Mouse (Mus musculus) CH12.LX (cell line): ENCODE data around the gene Tead2. TPM values are rescaled to one million over a fixed set of nuclear protein-coding genes. Genes with fewer than 3 reads are reported as not detected.

ENCODE experiments used
- DNase-seq: peaks from one replicate; pipeline ENCODE4 v3.0.0-alpha.2; 2013; ENCODE audit errors: extremely low read depth
- H3K27ac ChIP-seq: 2 replicates; pipeline ENCODE4 v1.5.1; 2012; ENCODE audit warnings: low read depth, mild to moderate bottlenecking, control low read depth, moderate library complexity; ENCODE audit not compliant: insufficient read depth
- H3K27me3 ChIP-seq: replicated peaks from 2 replicates; pipeline ENCODE3; 2012; ENCODE audit warnings: inconsistent platforms
- H3K36me3 ChIP-seq, 2 experiments: replicated peaks in 1 of 2; 2 replicates each; pipeline versions ENCODE3 to v1.6.1; 2012; ENCODE audit warnings: inconsistent platforms in 1 of 2, low read length in 1 of 2, mild to moderate bottlenecking in 1 of 2, mixed read lengths in 1 of 2, moderate library complexity in 1 of 2; ENCODE audit not compliant: control insufficient read depth in 1 of 2, insufficient read depth in 1 of 2
- H3K4me1 ChIP-seq, 2 experiments: 2 replicates each; pipeline ENCODE4 v1.6.1; 2012; ENCODE audit warnings: inconsistent platforms in 1 of 2, moderate library complexity in 1 of 2; ENCODE audit not compliant: insufficient read depth in 2 of 2, control insufficient read depth in 1 of 2
- H3K4me2 ChIP-seq: 2 replicates; pipeline ENCODE4 v1.6.1; 2012; ENCODE audit warnings: low read depth, mild to moderate bottlenecking, control low read depth; ENCODE audit not compliant: poor library complexity, insufficient read depth, severe bottlenecking
- H3K4me3 ChIP-seq, 3 experiments: fragments of 150-350 bp in 1 of 3; sonication (generic) in 1 of 3; replicated peaks in 1 of 3; 2 replicates each; pipeline versions ENCODE3 to v1.5.1; 2011 to 2012; ENCODE audit warnings: low read depth in 2 of 3, low read length in 2 of 3, mild to moderate bottlenecking in 2 of 3, moderate library complexity in 2 of 3, control low read depth in 1 of 3, improper control_type of control experiment in 1 of 3, inconsistent platforms in 1 of 3, mixed read lengths in 1 of 3; ENCODE audit not compliant: poor library complexity in 1 of 3
- H3K79me2 ChIP-seq: replicated peaks from 2 replicates; pipeline ENCODE4 v1.6.1; 2012; ENCODE audit warnings: mild to moderate bottlenecking, moderate library complexity; ENCODE audit not compliant: control insufficient read depth, poor library complexity, insufficient read depth, severe bottlenecking; ENCODE audit errors: extremely low read depth
- H3K9ac ChIP-seq: 2 replicates; pipeline ENCODE4 v1.6.1; 2012; ENCODE audit warnings: low read depth, mild to moderate bottlenecking, control low read depth, moderate library complexity; ENCODE audit not compliant: insufficient read depth
- H3K9me3 ChIP-seq: replicated peaks from 2 replicates; pipeline ENCODE3; 2012; ENCODE audit warnings: low read length, inconsistent platforms, mixed read lengths
- BHLHE40 ChIP-seq: IDR thresholded peaks from 2 replicates; pipeline ENCODE4 v1.6.1; 2011; ENCODE audit warnings: mild to moderate bottlenecking, low read depth, low read length, improper control_type of control experiment
- CHD1 ChIP-seq: IDR thresholded peaks from 2 replicates; pipeline ENCODE4 v1.6.1; 2012; ENCODE audit warnings: low read depth, low read length, improper control_type of control experiment, inconsistent platforms
- CHD2 ChIP-seq: IDR thresholded peaks from 2 replicates; pipeline ENCODE4 v1.6.1; 2011; ENCODE audit warnings: low read length, improper control_type of control experiment
- CTCF ChIP-seq, 2 experiments: IDR thresholded peaks in 1 of 2; conservative IDR thresholded peaks in 1 of 2; 2 replicates each; pipeline ENCODE4 v1.5.1; 2011 to 2012; ENCODE audit warnings: low read depth in 2 of 2, low read length in 2 of 2, improper control_type of control experiment in 1 of 2, inconsistent platforms in 1 of 2, mild to moderate bottlenecking in 1 of 2, moderate library complexity in 1 of 2
- E2F4 ChIP-seq: IDR thresholded peaks from 2 replicates; pipeline ENCODE4 v1.6.1; 2011; ENCODE audit warnings: low read depth, low read length, improper control_type of control experiment; ENCODE audit not compliant: insufficient replicate concordance
- ELF1 ChIP-seq: IDR thresholded peaks from 2 replicates; pipeline ENCODE4 v1.6.1; 2014; ENCODE audit warnings: low read depth, mild to moderate bottlenecking, inconsistent platforms, low read length, improper control_type of control experiment
- ETS1 ChIP-seq: conservative IDR thresholded peaks from 2 replicates; pipeline ENCODE4 v1.6.1; 2012; ENCODE audit warnings: low read depth, mild to moderate bottlenecking, inconsistent platforms, low read length, improper control_type of control experiment, moderate library complexity
- GABPA ChIP-seq: IDR thresholded peaks from 2 replicates; pipeline ENCODE4 v1.6.1; 2012; ENCODE audit warnings: low read depth, low read length, improper control_type of control experiment, inconsistent platforms; ENCODE audit not compliant: insufficient replicate concordance
- HCFC1 ChIP-seq: IDR thresholded peaks from 2 replicates; pipeline ENCODE4 v1.6.1; 2012; ENCODE audit warnings: low read depth, mild to moderate bottlenecking, inconsistent platforms, low read length, improper control_type of control experiment
- IRF4 ChIP-seq: IDR thresholded peaks from 2 replicates; pipeline ENCODE4 v1.6.1; 2014; ENCODE audit warnings: low read depth, mild to moderate bottlenecking, inconsistent platforms, low read length, improper control_type of control experiment
- KAT2A ChIP-seq: IDR thresholded peaks from 2 replicates; pipeline ENCODE4 v1.6.1; 2012; ENCODE audit warnings: low read length, improper control_type of control experiment, inconsistent platforms; ENCODE audit not compliant: insufficient replicate concordance
- MAFK ChIP-seq: IDR thresholded peaks from 2 replicates; pipeline ENCODE4 v1.6.1; 2011; ENCODE audit warnings: low read length, improper control_type of control experiment; ENCODE audit not compliant: insufficient replicate concordance
- MAX ChIP-seq: IDR thresholded peaks from 2 replicates; pipeline ENCODE4 v1.6.1; 2011; ENCODE audit warnings: low read length, improper control_type of control experiment
- MAZ ChIP-seq: IDR thresholded peaks from 2 replicates; pipeline ENCODE4 v1.6.1; 2012; ENCODE audit warnings: low read depth, mild to moderate bottlenecking, inconsistent platforms, low read length, improper control_type of control experiment, moderate library complexity
- MEF2A ChIP-seq: IDR thresholded peaks from 2 replicates; pipeline ENCODE4 v1.6.1; 2014; ENCODE audit warnings: low read depth, mild to moderate bottlenecking, inconsistent platforms, low read length, improper control_type of control experiment, borderline replicate concordance
- MYC ChIP-seq: IDR thresholded peaks from 2 replicates; pipeline ENCODE4 v1.6.1; 2011; ENCODE audit warnings: low read depth, mild to moderate bottlenecking, improper control_type of control experiment, low read length
- NELFE ChIP-seq: IDR thresholded peaks from 2 replicates; pipeline ENCODE4 v1.6.1; 2011; ENCODE audit warnings: low read depth, low read length, improper control_type of control experiment
- NRF1 ChIP-seq: IDR thresholded peaks from 2 replicates; pipeline ENCODE4 v1.6.1; 2014; ENCODE audit warnings: low read depth, mild to moderate bottlenecking, inconsistent platforms, low read length, improper control_type of control experiment, moderate library complexity
- PAX5 ChIP-seq: IDR thresholded peaks from 2 replicates; pipeline ENCODE4 v1.6.1; 2012; ENCODE audit warnings: low read length, inconsistent platforms, mixed read lengths
- POLR2A ChIP-seq: IDR thresholded peaks from 2 replicates; pipeline ENCODE4 v1.6.1; 2011; ENCODE audit warnings: low read depth, mild to moderate bottlenecking, improper control_type of control experiment, low read length
- POLR2AphosphoS2 ChIP-seq: IDR thresholded peaks from 2 replicates; pipeline ENCODE4 v1.6.1; 2011; ENCODE audit warnings: low read depth, low read length, improper control_type of control experiment
- RAD21 ChIP-seq: IDR thresholded peaks from 2 replicates; pipeline ENCODE4 v1.6.1; 2011; ENCODE audit warnings: low read depth, mild to moderate bottlenecking, low read length, improper control_type of control experiment, moderate library complexity
- RCOR1 ChIP-seq: conservative IDR thresholded peaks from 2 replicates; pipeline ENCODE4 v1.6.1; 2012; ENCODE audit warnings: low read depth, mild to moderate bottlenecking, inconsistent platforms, low read length, improper control_type of control experiment
- SIN3A ChIP-seq: IDR thresholded peaks from 2 replicates; pipeline ENCODE4 v1.6.1; 2012; ENCODE audit warnings: low read length, improper control_type of control experiment, inconsistent platforms
- SMC3 ChIP-seq: IDR thresholded peaks from 2 replicates; pipeline ENCODE4 v1.6.1; 2011; ENCODE audit warnings: low read depth, low read length, improper control_type of control experiment
- TBP ChIP-seq: conservative IDR thresholded peaks from 2 replicates; pipeline ENCODE4 v1.6.1; 2011; ENCODE audit warnings: low read depth, low read length, improper control_type of control experiment
- UBTF ChIP-seq: IDR thresholded peaks from 2 replicates; pipeline ENCODE4 v1.6.1; 2012; ENCODE audit warnings: low read depth, mild to moderate bottlenecking, inconsistent platforms, low read length, improper control_type of control experiment, moderate library complexity
- USF2 ChIP-seq: conservative IDR thresholded peaks from 2 replicates; pipeline ENCODE4 v1.6.1; 2011; ENCODE audit warnings: low read depth, low read length, improper control_type of control experiment
- ZKSCAN1 ChIP-seq: IDR thresholded peaks from 2 replicates; pipeline ENCODE4 v1.6.1; 2012; ENCODE audit warnings: low read depth, inconsistent platforms, low read length, improper control_type of control experiment, borderline replicate concordance
- ZMIZ1 ChIP-seq: IDR thresholded peaks from 2 replicates; pipeline ENCODE4 v1.6.1; 2012; ENCODE audit warnings: low read depth, mild to moderate bottlenecking, inconsistent platforms, low read length, improper control_type of control experiment
- ZNF384 ChIP-seq: IDR thresholded peaks from 2 replicates; pipeline ENCODE4 v1.6.1; 2012; ENCODE audit warnings: low read depth, low read length, improper control_type of control experiment, inconsistent platforms
- dilution Hi-C: fragments of 300-500 bp; cut with MboI; formaldehyde crosslinking; loops from 2 replicates; pipeline ENCODE4 v1.14.3; 2020; ENCODE audit warnings: low sequenced_read_pairs; ENCODE audit not compliant: extremely low pct_unique_long_range_greater_than_20kb, extremely low pct_ligation_motif_present
- in situ Hi-C: fragments of 300-500 bp; cut with MboI; formaldehyde crosslinking; loops from 3 replicates; pipeline ENCODE4 v1.14.3; 2019; ENCODE audit warnings: low sequenced_read_pairs, low pct_ligation_motif_present, low pct_unique_long_range_greater_than_20kb, mixed read lengths
- polyA plus RNA-seq: library from polyadenylated mRNA; unstranded; fragments of >175 nt; gene quantifications from 2 replicates; pipeline ENCODE4 v1.2.1, GENCODE M21; 2012; ENCODE audit warnings: low read depth; ENCODE audit not compliant: insufficient read length
- total RNA-seq, 2 experiments: library from RNA; depleted of rRNA; stranded (reverse); fragments of 300-350 nt in 1 of 2; fragments of >200 nt in 1 of 2; gene quantifications; 2 replicates each; pipeline ENCODE4 v1.2.3; 2012 to 2014

The Tead2 gene
- total and polyA plus RNA-seq, 3 experiments = 0.31 to 2.5 (median 0.38) TPM

DNA sequence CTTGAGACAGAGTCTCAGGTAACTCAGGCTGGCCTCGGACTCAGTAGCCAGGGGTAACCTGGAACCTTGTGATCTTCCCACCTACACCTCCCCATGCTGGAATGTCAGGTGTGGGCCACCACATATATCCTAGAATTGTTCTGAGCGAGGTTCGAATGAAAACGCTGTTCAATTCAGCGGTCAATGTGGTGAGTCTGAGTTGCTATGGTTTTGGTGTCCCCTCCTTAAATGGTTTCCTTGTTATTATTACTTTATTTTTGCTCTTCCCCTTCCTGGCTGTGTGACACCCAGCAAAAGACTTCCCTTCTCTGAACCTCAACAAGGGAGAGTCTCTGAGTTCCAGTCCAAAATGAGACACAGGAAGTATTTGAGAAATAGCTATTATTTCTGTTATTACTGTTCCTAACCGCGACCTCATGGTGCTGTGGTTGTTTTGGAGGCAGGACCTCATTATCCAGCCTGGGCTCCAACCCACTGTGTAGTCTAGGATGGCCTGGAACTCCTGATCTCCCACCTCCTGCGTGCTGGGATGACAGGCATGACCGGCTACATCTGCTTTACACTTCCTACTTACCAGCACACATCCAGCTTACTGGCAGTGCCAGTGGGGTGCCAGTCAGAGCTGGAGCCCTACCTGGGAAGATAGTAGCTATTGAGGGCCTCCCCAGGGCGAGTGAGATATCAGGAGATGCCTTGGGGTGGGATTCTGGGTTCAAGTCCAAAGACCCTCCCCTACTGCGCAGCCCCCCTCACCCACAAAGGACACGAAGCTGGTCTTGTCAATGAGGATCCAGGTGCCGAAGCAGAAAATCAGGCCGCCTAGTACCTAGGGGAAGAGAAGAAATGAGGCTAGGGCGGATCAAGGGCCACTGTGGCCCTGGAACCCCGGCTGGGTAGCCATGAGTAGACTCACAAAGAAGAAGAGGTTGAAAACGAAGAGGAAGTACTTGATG lies 22.5 kb downstream of the Tead2 start (continued):
- TF ChIP-seq MAFK (0 out of 2 replicates have a peak, but pooled peaks have one; percentile 36), USF2 (no peak), MAZ (no peak), KAT2A (no peak), RCOR1 (no peak), CHD2 (0 out of 2 replicates have a peak, but pooled peaks have one; percentile 4), PAX5 (no peak), POLR2AphosphoS2 (peak; percentile 9), ZNF384 (no peak), MAX (no peak)

DNA sequence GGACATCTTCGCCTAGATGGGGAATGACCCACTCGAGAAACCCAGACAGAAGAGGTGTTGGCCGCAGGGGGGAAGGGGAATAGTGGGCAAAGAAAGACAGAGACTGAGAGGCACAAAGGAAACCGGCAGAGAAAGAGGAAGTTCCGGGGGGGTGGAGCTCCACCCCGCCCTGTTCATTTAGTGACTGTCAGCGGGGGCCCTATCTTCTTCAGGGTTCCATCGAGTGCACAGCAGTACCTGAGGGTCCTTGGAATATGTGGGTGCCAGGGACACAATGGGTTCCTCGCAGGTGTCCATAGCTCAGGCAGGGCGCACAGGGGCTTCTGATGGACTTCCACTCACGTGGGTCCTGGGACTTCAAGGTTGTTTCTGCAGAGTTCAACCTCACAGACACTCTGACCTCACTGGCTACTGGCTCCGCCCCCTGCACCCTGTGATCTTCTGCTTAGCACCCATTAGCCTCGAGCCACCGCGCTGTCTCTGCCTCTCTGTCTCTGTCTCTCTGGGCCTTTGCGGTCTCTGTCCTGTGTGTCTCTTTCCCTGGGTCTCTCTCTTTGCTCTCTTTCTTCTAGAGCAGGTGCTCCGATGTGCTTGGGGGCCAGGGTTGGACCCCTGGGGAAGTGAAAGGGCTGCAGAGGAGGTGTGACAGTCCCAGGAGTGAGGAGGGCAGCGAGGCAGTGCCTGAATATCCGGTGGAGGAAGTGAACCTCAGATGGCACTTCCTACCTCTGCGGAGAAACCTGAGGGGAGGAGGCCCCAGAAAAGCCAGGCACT lies 23.4 kb downstream of the Tead2 start, which contains the start of gene Cd37:
Cd37 (minus strand) TSS at position 393 of the 774 bp plus-strand sequence.
- peaks cover 2% of the 10 kb centered on the region; the same call in 1 of the 2 replicates for H3K79me2 ChIP-seq
- dilution Hi-C loops = no loop called here
- H3K4me2 ChIP-seq = peak within 1 kb of the TSS; percentile 73
- peaks cover 24 to 31% of the 10 kb centered on the region in 2 experiments for H3K36me3 ChIP-seq
- H3K9ac ChIP-seq = peak within 1 kb of the TSS; percentile 98
- peaks cover 7% of the 10 kb centered on the region for H3K9me3 ChIP-seq
- peaks cover 24 to 51% of the 10 kb centered on the region in 2 experiments for H3K4me1 ChIP-seq
- H3K27me3 ChIP-seq = no peaks in the 10 kb centered on the region
- in situ Hi-C loops = loop anchor here (5.0 kb wide), 1 partner anchor 33 kb away; no protein-coding TSS in a partner anchor
- H3K4me3 ChIP-seq = peak within 1 kb of the TSS; percentile 57 to 91 (median 81)
- peak; percentile 93 for DNase-seq
- peak within 1 kb of the TSS; percentile 96 for H3K27ac ChIP-seq
- TF ChIP-seq SIN3A = peak; percentile 18; the same call in 1 of the 2 replicates
- TF ChIP-seq ELF1 = peak; percentile 90
- no peak for TF ChIP-seq RAD21
- no peak; the same call in 1 of the 2 replicates for TF ChIP-seq NELFE
- TF ChIP-seq CHD1 = no peak
- TF ChIP-seq POLR2A = peak; percentile 73
- TF ChIP-seq PAX5 = no peak
- no peak for TF ChIP-seq CTCF (conservative IDR thresholded peaks at IDR 0.05 in 1 of 2, IDR thresholded peaks at IDR 0.05 in 1 of 2; ENCODE audit: low read depth in 2 of 2, low read length in 2 of 2)
- no peak for TF ChIP-seq E2F4
- TF ChIP-seq ZMIZ1 = no peak
- peak; percentile 60 for TF ChIP-seq ETS1
- no peak for TF ChIP-seq USF2
- peak; percentile 19; the same call in 1 of the 2 replicates for TF ChIP-seq MYC
- no peak for TF ChIP-seq MEF2A
- no peak for TF ChIP-seq KAT2A
- no peak for TF ChIP-seq UBTF
- peak; percentile 52 for TF ChIP-seq HCFC1
- TF ChIP-seq TBP = peak; percentile 78
- no peak for TF ChIP-seq ZKSCAN1
- 0 out of 2 replicates have a peak, but pooled peaks have one; percentile 23 for TF ChIP-seq POLR2AphosphoS2
- peak; percentile 61 for TF ChIP-seq BHLHE40
- peak; percentile 75; the same call in 1 of the 2 replicates for TF ChIP-seq IRF4
- TF ChIP-seq NRF1 = no peak
- TF ChIP-seq SMC3 = no peak
- no peak; the same call in 1 of the 2 replicates for TF ChIP-seq MAX
- TF ChIP-seq MAZ = peak; percentile 47; the same call in 1 of the 2 replicates
- no peak for TF ChIP-seq GABPA
- TF ChIP-seq CHD2 = 0 out of 2 replicates have a peak, but pooled peaks have one; percentile 12
